Mouse (Mus musculus) layer of hippocampus, adult 11-12 months (tissue): ENCODE results near the gene Dmbt1.
"Not testable (repeated sequence)": the region's sequence is repeated elsewhere in the genome, so short reads cannot be mapped to it uniquely, and the experiment has no call there.

Source experiments
- DNase-seq: peaks from one replicate; pipeline ENCODE4 v3.0.0; 2022; ENCODE audit warnings: low spot score

Gene Dmbt1

DNA sequence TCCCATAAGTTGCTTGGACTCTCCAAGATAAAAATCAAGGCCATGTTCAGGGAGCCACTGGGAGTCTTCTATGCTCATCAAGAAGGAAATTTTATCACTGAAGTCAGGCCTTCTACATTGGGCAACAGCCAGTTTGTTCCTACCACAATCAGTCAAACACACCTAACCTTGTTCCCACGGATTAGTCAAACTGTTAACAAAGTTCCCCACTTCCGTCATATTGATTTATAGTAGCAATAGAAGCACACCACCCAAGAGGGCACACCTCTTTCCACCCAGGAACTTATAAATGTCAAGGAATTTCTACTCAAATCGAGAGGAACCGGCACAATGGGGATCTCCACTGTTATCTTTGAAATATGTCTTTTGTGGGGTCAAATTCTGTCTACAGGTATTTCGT is at the start of gene Dmbt1:
Gene Dmbt1, plus strand, starts transcription at position 299 of the 400 bp plus-strand sequence.
- DNase-seq = no peak

- DNase-seq = no peak
Measured at GRCm38 (mm10) chr7:130982371-130982770, 49.5 kb upstream of the Dmbt1 start.

DNA sequence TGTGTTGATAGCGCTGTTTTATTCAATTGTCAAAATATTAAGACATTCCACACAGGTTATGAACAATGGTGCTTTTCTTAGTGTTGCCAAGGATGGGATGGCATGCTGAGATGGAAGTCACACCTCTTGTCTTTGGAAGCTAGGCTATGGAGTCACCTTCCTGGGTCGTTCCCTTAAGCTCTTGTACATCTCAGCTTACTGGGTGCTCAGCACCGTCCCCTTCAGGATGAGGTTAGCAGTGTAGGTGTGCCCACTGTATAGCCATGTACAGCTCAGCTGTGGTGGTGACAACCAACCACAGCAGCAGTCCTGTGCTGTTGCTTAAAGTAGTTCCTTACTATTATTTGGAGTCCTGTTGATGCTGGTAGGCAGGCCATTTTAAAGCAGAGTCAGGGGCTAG is 49.0 kb upstream of the Dmbt1 start:
- no peak for DNase-seq

GRCm38 (mm10) chr7:130984294-130984693 is 47.6 kb upstream of the Dmbt1 start:
- DNase-seq = no peak

DNA sequence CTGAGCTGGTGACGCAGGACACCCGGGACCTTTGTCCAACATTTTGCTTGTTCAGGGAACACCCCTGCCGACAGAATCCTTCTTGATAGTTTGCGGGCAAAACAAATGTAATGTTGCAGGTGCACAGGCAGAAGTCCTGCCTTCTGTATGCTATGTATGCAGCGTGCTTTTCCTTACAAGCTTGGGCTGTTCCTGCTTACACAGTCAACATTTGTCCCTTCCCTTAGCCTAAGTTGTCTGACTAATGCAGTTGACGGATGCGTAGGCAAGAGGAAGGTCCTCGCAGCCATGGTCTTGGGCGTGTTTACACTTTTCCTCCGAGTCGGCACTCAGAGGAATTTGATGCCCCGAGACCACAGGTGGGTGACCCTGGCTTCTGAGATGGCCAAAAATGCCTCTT is 46.7 kb upstream of the Dmbt1 start:
- DNase-seq = no peak

DNA sequence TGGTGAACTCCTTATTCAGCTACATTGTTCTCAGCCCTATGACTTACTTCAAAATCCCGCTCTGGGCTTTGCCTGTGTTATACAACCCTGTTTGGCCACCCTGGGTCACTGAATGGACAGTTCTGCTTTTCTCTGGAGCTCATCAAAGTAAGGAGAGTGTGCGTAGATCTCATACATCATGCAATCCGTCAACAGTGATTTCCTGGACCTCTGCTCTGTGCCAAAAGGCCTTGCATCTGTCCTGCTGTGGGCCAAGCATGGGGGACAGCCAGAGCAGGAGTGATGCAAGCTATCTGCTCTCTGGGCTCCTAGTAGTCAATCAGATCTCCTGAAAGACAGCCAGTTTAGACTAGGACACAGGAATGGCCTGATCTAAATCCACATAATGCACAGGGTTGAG is 46.1 kb upstream of the Dmbt1 start:
- DNase-seq = no peak

DNA sequence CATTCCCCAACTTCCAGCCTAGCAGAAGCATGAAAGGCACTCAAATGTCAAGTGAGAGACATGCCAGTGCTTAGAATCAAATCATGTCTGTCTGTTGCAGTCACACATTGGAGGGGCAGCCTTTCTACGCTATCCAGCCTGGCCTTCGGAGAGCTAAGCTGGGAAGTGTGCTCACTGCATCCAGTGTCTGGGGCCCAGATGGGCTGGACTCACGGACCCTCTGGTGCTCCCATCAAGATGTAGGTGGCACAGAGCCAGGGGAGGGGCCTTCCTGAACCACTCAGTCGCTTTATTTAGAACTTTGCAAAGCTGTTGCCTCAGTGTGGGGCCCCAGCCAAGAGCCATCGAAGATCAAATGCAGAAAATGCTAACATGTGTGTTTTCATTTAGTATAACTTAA is 43.7 kb upstream of the Dmbt1 start:
- no peak for DNase-seq

GRCm38 (mm10) chr7:130989371-130989770 is 42.5 kb upstream of the Dmbt1 start:
- no peak for DNase-seq

GRCm38 (mm10) chr7:130991174-130991789 is 40.6 kb upstream of the Dmbt1 start:
- DNase-seq = no peak

- no peak for DNase-seq
Measured at GRCm38 (mm10) chr7:130993907-130994306, 37.9 kb upstream of the Dmbt1 start.

DNA sequence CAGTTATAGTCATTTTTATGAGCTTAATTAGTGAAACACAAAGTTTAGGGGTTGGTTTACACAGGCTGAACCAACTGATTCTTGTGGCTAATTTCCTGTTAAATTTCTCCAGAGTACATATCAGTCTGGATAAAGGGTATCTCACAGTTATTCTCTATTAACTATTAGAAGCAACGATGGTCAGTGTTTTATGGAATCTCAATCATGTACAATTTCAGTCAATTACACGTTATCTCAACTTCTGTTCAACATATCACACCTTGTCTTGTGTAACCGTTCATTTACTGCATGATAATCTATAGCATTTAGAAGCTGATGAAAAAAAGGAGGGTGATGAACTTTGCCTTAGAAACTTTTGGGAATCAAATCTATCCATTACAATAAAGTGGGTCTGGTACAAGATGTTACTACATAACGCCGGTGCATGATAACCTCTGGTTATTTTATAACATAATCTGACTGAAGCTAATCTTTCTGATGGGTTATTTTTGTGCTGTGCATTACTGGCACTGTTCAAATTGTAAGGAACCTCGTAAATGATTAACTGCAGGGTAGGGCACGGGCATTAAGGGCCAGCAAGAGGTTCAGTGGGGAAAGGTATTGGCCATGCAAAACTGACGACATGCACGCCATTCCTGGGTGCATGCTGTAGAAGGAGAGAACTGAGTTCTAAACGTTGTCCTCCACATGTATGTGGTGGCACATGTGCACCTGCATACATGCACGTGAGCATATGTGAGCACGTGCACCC is 29.7 kb upstream of the Dmbt1 start:
- DNase-seq = no peak

DNA sequence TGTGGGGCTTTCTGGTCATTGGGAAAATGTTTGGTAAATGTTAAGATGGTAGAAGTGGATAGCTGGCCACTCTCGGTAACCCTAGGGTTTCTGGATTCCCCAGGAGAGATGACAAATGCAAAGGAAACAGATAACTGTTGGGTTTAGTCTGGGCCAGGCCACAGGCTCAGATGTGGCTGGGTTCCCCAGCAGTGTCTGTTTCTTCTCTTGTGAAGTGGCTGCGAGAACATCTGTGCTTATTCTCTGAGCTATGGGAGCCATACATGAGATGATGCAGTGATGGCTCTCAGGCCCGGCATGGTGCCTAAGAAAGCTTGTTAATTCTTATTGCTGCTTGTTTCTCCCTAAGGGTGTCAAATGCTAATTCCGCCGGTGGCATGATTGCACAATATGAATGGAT is 27.8 kb upstream of the Dmbt1 start:
- no peak for DNase-seq

GRCm38 (mm10) chr7:131007221-131007620 is 24.6 kb upstream of the Dmbt1 start:
- DNase-seq = no peak

DNA sequence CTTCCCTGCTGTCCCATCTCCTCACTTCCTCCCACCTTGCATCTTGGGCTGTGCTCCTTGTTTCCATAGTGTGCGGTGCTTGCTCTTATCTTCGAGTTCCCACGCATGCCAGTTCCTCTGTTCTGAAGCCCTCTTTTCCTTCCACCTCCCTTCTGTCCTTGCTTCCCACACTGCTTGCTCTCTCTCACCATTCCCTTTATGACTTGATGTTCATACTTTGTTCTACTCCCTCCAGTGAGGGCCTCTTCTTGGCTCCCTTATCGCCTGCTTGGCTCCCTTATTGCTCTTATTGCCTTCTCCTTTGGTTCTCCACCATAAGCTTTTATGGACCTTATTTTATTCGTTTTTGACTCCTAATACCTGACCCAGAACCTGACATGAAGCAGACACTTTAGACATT is 22.7 kb upstream of the Dmbt1 start:
- DNase-seq = no peak

GRCm38 (mm10) chr7:131011901-131012300 is 20.0 kb upstream of the Dmbt1 start:
- no peak for DNase-seq

DNA sequence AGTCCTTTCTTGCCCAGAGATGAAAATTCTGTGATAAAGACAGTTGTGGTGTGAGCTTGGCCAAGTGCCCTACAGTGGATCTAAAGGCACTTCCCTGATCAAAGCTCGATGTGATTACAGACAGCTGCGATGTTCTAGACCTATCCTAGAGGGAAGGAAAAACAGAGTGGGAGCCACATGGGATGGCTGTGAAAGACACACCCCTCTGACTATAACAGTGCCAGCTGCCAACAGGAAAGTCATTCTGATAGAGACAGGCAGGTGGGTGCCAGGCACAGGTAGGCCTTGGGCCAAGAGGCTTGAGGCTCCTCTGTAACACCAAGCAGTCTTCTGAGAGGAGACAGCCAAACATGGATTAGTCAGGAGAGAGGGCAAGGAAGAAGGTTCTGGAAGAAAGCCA is 12.7 kb upstream of the Dmbt1 start:
- DNase-seq = no peak

DNA sequence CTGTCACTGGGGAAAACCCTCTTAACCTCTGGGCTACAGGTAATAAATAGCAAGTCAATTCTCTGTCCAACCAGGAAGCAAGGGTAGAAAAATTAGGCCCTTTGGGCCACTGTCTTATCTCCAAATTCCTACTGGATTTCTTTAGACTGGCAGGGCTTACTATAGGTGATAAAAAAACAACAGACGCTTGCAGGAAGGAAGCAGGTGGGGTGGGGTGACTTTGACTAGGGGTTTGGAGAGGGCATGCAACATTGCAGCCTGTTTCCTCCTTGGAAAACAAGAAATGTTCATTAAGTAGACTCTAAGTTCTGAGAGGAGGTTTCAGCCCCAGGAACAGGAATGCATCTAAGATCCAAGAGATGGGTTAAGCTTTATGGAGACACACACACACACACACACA is 7.0 kb upstream of the Dmbt1 start:
- DNase-seq = no peak

DNA sequence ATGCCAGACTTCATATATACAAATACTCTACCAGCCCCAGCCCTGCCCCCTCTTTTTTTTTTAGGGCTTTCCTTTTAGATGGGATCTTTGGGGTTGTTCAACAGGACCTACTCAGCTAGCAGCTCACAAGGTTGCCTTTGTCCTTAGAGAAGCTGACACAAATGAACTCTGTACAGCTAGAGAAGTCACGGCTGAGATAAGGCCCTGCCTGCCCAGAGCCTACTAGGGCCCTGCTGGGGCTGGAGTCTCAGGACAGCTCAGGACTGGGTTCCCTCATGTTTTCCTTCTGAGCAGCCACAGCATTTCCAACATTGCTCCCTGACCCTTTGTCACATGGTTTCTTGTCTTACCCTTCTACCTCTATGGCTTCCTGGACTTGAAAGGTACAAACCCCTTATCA is 4.3 kb upstream of the Dmbt1 start:
- no peak for DNase-seq

- no peak for DNase-seq
Measured at GRCm38 (mm10) chr7:131036396-131036795, 4.5 kb downstream of the Dmbt1 start.

GRCm38 (mm10) chr7:131037083-131037482 is 5.2 kb downstream of the Dmbt1 start:
- no peak for DNase-seq

- not testable (repeated sequence) for DNase-seq
Measured at GRCm38 (mm10) chr7:131040760-131041159, 8.9 kb downstream of the Dmbt1 start.

DNA sequence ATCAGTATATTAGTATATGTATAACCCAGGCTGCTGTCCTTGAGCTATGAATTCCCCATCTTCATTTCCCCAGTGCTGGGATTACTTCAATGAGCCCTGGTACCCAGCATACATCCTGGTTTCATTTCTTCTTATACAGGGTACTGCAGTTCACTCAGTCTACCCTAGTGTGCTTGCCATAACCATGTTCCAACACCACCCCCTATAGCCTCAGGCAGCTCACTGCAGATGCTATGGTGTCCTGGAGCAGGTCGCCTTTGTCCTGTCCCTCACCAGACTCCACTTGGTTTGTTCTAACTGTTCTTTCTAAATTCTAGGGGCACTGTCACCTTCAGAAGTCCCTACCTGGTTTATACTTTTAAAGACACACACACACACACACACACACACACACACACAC is 10.8 kb downstream of the Dmbt1 start:
- no peak for DNase-seq

GRCm38 (mm10) chr7:131045258-131045835 is 13.5 kb downstream of the Dmbt1 start:
- not testable (repeated sequence) for DNase-seq

DNA sequence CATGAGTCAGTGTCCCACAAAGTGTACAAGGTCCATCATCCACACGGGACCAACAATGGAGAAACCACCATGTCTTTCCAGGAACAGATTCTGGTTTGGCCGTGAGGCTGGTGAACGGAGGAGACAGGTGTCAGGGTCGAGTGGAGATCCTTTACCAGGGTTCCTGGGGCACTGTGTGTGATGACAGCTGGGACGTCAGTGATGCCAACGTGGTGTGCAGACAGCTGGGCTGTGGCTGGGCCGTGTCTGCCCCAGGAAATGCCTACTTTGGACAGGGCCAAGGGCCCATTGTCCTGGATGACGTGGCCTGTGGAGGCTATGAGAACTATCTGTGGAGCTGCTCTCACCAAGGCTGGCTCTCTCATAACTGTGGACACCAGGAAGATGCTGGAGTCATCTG is 18.0 kb downstream of the Dmbt1 start:
- not testable (repeated sequence) for DNase-seq
